Mouse (Mus musculus) liver, adult 2 months (tissue): ENCODE measurements around the gene Plekhg5. TPM values are rescaled to one million over a fixed set of nuclear protein-coding genes. Genes with fewer than 3 reads are reported as not detected.

Experiments
- DNase-seq: peaks from one replicate; pipeline ENCODE4 v3.0.0-alpha.2; 2011; ENCODE audit warnings: low read depth, low spot score; ENCODE audit errors: extremely low read depth
- H3K27ac ChIP-seq: fragments of 200-500 bp; replicated peaks from 2 replicates; pipeline ENCODE4 v1.5.1; 2012; ENCODE audit warnings: low read depth, mild to moderate bottlenecking, control low read depth, inconsistent platforms, low read length; ENCODE audit not compliant: insufficient read depth
- H3K27me3 ChIP-seq: fragments of 200-500 bp; 2 replicates; pipeline ENCODE4 v1.6.1; 2012; ENCODE audit warnings: mild to moderate bottlenecking, moderate library complexity, low read length, inconsistent platforms; ENCODE audit not compliant: control insufficient read depth, insufficient read depth
- H3K36me3 ChIP-seq: fragments of 200-500 bp; 2 replicates; pipeline ENCODE4 v1.6.1; 2012; ENCODE audit warnings: low read length, inconsistent platforms; ENCODE audit not compliant: control insufficient read depth, insufficient read depth
- H3K4me1 ChIP-seq: fragments of 200-500 bp; 2 replicates; pipeline ENCODE4 v1.6.1; 2011; ENCODE audit warnings: low read length; ENCODE audit not compliant: control insufficient read depth, insufficient read depth
- H3K4me3 ChIP-seq: fragments of 200-500 bp; 2 replicates; pipeline ENCODE4 v1.5.1; 2011; ENCODE audit warnings: low read depth, mild to moderate bottlenecking, control low read depth, low read length, moderate library complexity; ENCODE audit not compliant: insufficient read depth
- H3K79me2 ChIP-seq: fragments of 200-500 bp; 2 replicates; pipeline ENCODE4 v1.6.1; 2012; ENCODE audit warnings: inconsistent platforms, mild to moderate bottlenecking, low read length, moderate library complexity; ENCODE audit not compliant: control insufficient read depth, insufficient read depth
- H3K9ac ChIP-seq: fragments of 200-500 bp; 2 replicates; pipeline ENCODE4 v1.6.1; 2012; ENCODE audit warnings: low read depth, mild to moderate bottlenecking, control low read depth, inconsistent platforms, low read length
- CTCF ChIP-seq: fragments of 200-500 bp; IDR thresholded peaks from 2 replicates; pipeline ENCODE4 v1.5.1; 2011; ENCODE audit warnings: low read depth, low read length, control low read depth
- POLR2A ChIP-seq: fragments of 200-500 bp; IDR thresholded peaks from 2 replicates; pipeline ENCODE4 v1.6.1; 2011; ENCODE audit warnings: low read length, control low read depth; ENCODE audit not compliant: insufficient read depth; ENCODE audit errors: extremely low read depth
- WGBS: fragments of 180-500 bp; shearing (Covaris S2); methylation state at CpG from one replicate; pipeline ENCODE4 v1.1.7; 2018; 5-methylcytosine and 5-hydroxymethylcytosine counted together
- polyA plus RNA-seq: library from polyadenylated mRNA; depleted of rRNA; stranded (reverse); fragments of >200 nt; gene quantifications from 2 replicates; pipeline ENCODE4 v1.2.3, GENCODE M21; 2012
- total RNA-seq: library from RNA; depleted of rRNA; stranded (reverse); fragments of >200 nt; gene quantifications from 2 replicates; pipeline ENCODE4 v1.2.3, GENCODE M21; 2014

Plekhg5 gene
- total and polyA plus RNA-seq, 2 experiments, result 2.4 to 6.6 TPM

GRCm38 (mm10) chr4:152074548-152074947, 2.2 kb downstream of the Plekhg5 start:
- no peak overlapping the region for H3K9ac ChIP-seq
- H3K27me3 ChIP-seq, result no peaks in the 10 kb centered on the region
- WGBS, result 93% methylated on average over 9 of the region's 9 CpGs
- DNase-seq, result no peak
- TF ChIP-seq CTCF (no peak), POLR2A (no peak)
- no peak overlapping the region for H3K27ac ChIP-seq
- H3K79me2 ChIP-seq, result no peaks in the 10 kb centered on the region
- no peak overlapping the region for H3K4me3 ChIP-seq
- no peaks in the 10 kb centered on the region for H3K36me3 ChIP-seq
- no peaks in the 10 kb centered on the region for H3K4me1 ChIP-seq

GRCm38 (mm10) chr4:152077191-152077590, 4.9 kb downstream of the Plekhg5 start:
- 95% methylated on average over 9 of the region's 9 CpGs for WGBS
- Histone ChIP-seq H3K27me3 (no peaks in the 10 kb centered on the region), H3K4me1 (no peaks in the 10 kb centered on the region), H3K27ac (no peak overlapping the region), H3K9ac (no peak overlapping the region), H3K79me2 (no peaks in the 10 kb centered on the region), H3K4me3 (no peak overlapping the region), H3K36me3 (no peaks in the 10 kb centered on the region)
- no peak for DNase-seq
- TF ChIP-seq CTCF, result no peak
- no peak for TF ChIP-seq POLR2A

GRCm38 (mm10) chr4:152078105-152078530, 5.8 kb downstream of the Plekhg5 start:
- Histone ChIP-seq H3K36me3 (no peaks in the 10 kb centered on the region), H3K27ac (no peak overlapping the region), H3K9ac (no peak overlapping the region), H3K79me2 (no peaks in the 10 kb centered on the region), H3K4me3 (no peak overlapping the region), H3K4me1 (no peaks in the 10 kb centered on the region), H3K27me3 (no peaks in the 10 kb centered on the region)
- WGBS, result 94% methylated on average over 10 of the region's 10 CpGs
- no peak for DNase-seq
- TF ChIP-seq POLR2A (no peak), CTCF (no peak)

- H3K4me1 ChIP-seq, result peaks cover 4% of the 10 kb centered on the region
- H3K27ac ChIP-seq, result no peak overlapping the region
- TF ChIP-seq POLR2A, result no peak
- no peak for TF ChIP-seq CTCF
- no peak overlapping the region for H3K9ac ChIP-seq
- no peaks in the 10 kb centered on the region for H3K36me3 ChIP-seq
- DNase-seq, result no peak
- H3K27me3 ChIP-seq, result no peaks in the 10 kb centered on the region
- no peaks in the 10 kb centered on the region for H3K79me2 ChIP-seq
- H3K4me3 ChIP-seq, result no peak overlapping the region
- WGBS, result 94% methylated on average over 3 of the region's 3 CpGs
These were observed 7.0 kb downstream of the Plekhg5 start for GRCm38 (mm10) chr4:152079261-152079660.

GRCm38 (mm10) chr4:152079931-152080330, 7.6 kb downstream of the Plekhg5 start:
- H3K4me1 ChIP-seq, result peaks cover 4% of the 10 kb centered on the region
- H3K36me3 ChIP-seq, result no peaks in the 10 kb centered on the region
- 57% methylated on average over 7 of the region's 7 CpGs for WGBS

GRCm38 (mm10) chr4:152083611-152084220, 11.4 kb downstream of the Plekhg5 start:
- TF ChIP-seq CTCF (no peak), POLR2A (no peak)
- Histone ChIP-seq H3K27ac (no peak overlapping the region), H3K36me3 (no peaks in the 10 kb centered on the region), H3K27me3 (no peaks in the 10 kb centered on the region), H3K4me3 (no peak overlapping the region), H3K4me1 (peaks cover 9% of the 10 kb centered on the region), H3K9ac (peak overlapping the region; percentile 24; the same call in 1 of the 2 replicates), H3K79me2 (no peaks in the 10 kb centered on the region)
- peak; percentile 65 for DNase-seq
- WGBS, result 28% methylated on average over 7 of the region's 7 CpGs

More at GRCm38 (mm10) chr4:152079931-152080330, 7.6 kb downstream of the Plekhg5 start:
- Histone ChIP-seq H3K4me3 (no peak overlapping the region), H3K79me2 (no peaks in the 10 kb centered on the region), H3K9ac (no peak overlapping the region), H3K27ac (no peak overlapping the region), H3K27me3 (no peaks in the 10 kb centered on the region)
- DNase-seq, result no peak
- TF ChIP-seq CTCF (no peak), POLR2A (no peak)
